Mouse (Mus musculus) hindbrain, embryonic 14.5 days (tissue): ENCODE measurements around the gene Gm10283. TPM values are rescaled to one million over a fixed set of nuclear protein-coding genes. Genes with fewer than 3 reads are reported as not detected.
A peak's percentile ranks its signal among the peaks of the same experiment; 100 is the strongest.
"Not testable (repeated sequence)": the region's sequence is repeated elsewhere in the genome, so short reads cannot be mapped to it uniquely, and the experiment has no call there.

Experiments
- ATAC-seq: fragments of 200-750 bp; cut with Nextera tagmentation; 2 replicates; pipeline ENCODE4 v1.8.0; 2017; ENCODE audit warnings: moderate number of reproducible peaks, mild to moderate bottlenecking, moderate TSS enrichment, moderate library complexity; ENCODE audit not compliant: low FRiP score
- DNase-seq: peaks from one replicate; pipeline ENCODE4 v3.0.0-alpha.2; 2015; ENCODE audit warnings: low spot score
- H3K27ac ChIP-seq: fragments of 300-500 bp; sonication (generic); 2 replicates; pipeline ENCODE4 v1.5.1; 2014; ENCODE audit warnings: mild to moderate bottlenecking, moderate library complexity
- H3K27me3 ChIP-seq: fragments of 300-500 bp; sonication (generic); 2 replicates; pipeline ENCODE4 v1.6.1; 2014; ENCODE audit warnings: mild to moderate bottlenecking, low read length, mixed read lengths; ENCODE audit not compliant: control insufficient read depth, insufficient read depth
- H3K36me3 ChIP-seq: fragments of 300-500 bp; sonication (generic); replicated peaks from 2 replicates; pipeline ENCODE4 v1.6.1; 2014; ENCODE audit not compliant: control insufficient read depth, insufficient read depth
- H3K4me1 ChIP-seq: fragments of 300-500 bp; sonication (generic); replicated peaks from 2 replicates; pipeline ENCODE4 v1.6.1; 2014; ENCODE audit warnings: antibody characterized with exemption, low read length, mixed read lengths; ENCODE audit not compliant: control insufficient read depth, insufficient read depth
- H3K4me2 ChIP-seq: fragments of 300-500 bp; sonication (generic); replicated peaks from 2 replicates; pipeline ENCODE4 v1.6.1; 2014; ENCODE audit warnings: mild to moderate bottlenecking, moderate library complexity
- H3K4me3 ChIP-seq: fragments of 300-500 bp; sonication (generic); replicated peaks from 2 replicates; pipeline ENCODE4 v1.5.1; 2014; ENCODE audit warnings: mild to moderate bottlenecking, low read length
- H3K9ac ChIP-seq: fragments of 300-500 bp; sonication (generic); 2 replicates; pipeline ENCODE4 v1.6.1; 2014
- H3K9me3 ChIP-seq: fragments of 300-500 bp; sonication (generic); 2 replicates; pipeline ENCODE4 v1.6.1; 2016; ENCODE audit warnings: low read length; ENCODE audit not compliant: control insufficient read depth
- WGBS: fragments of 180-500 bp; shearing (Covaris S2); extraction: QIAGEN DNeasy Blood & Tissue Kit; methylation state at CpG from one replicate; pipeline ENCODE4 v1.1.7; 2014; 5-methylcytosine and 5-hydroxymethylcytosine counted together
- polyA plus RNA-seq: library from polyadenylated mRNA; unstranded; fragments of >200 nt; fragmentation: Nextera tagmentation; extraction: Ambion mirVana; gene quantifications from 2 replicates; pipeline ENCODE4 v1.2.1, GENCODE M21; 2014

Gene Gm10283
- not detected in 2 replicates for polyA plus RNA-seq

- 0 out of 2 replicates have a peak, but pooled peaks cover 3% of the 10 kb centered on the region for H3K4me1 ChIP-seq
- ATAC-seq (no peak), DNase-seq (no peak)
- H3K9me3 ChIP-seq: no peaks in the 10 kb centered on the region
- WGBS: 46% methylated on average over 2 of the region's 2 CpGs
- no peak within 1 kb of the TSS for H3K4me2 ChIP-seq
- no peak within 1 kb of the TSS for H3K9ac ChIP-seq
- no peaks in the 10 kb centered on the region for H3K27me3 ChIP-seq
- H3K4me3 ChIP-seq: no peak within 1 kb of the TSS
- H3K36me3 ChIP-seq: no peaks in the 10 kb centered on the region
- H3K27ac ChIP-seq: no peak within 1 kb of the TSS
These were observed at the start of gene Gm10283 for GRCm38 (mm10) chr8:60503098-60503497. Gene Gm10283 (minus strand): TSS chr8:60503198.

DNA sequence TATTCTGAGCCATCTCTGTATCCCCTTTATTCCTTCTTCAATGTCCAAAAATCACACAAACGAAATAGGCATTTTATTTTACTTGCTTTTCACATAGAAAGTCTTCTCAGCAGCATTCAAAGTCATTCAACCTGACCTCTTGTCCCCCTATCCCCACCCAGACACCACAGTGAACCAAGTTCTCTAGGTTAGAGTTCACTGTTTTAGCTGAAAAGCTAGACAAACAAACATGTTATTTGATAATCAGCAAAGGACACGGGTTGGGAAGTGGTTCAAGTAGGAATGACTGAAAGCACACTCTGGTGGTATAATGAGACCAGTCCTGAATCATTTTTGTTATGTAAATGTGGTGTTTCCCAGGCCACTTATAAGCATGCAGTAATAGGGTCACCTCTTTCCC, 31.9 kb upstream of the Gm10283 start:
- no peaks in the 10 kb centered on the region for H3K27me3 ChIP-seq
- no peak overlapping the region for H3K27ac ChIP-seq
- no peaks in the 10 kb centered on the region for H3K36me3 ChIP-seq
- no peak overlapping the region for H3K9ac ChIP-seq
- WGBS: 25% methylated on average over 2 of the region's 2 CpGs
- ATAC-seq: no peak
- H3K4me1 ChIP-seq: no peaks in the 10 kb centered on the region
- no peaks in the 10 kb centered on the region for H3K9me3 ChIP-seq
- H3K4me3 ChIP-seq: no peak overlapping the region
- no peak for DNase-seq
- H3K4me2 ChIP-seq: no peak overlapping the region

- Histone ChIP-seq H3K4me3 (no peak overlapping the region), H3K4me2 (no peak overlapping the region), H3K36me3 (no peaks in the 10 kb centered on the region), H3K27ac (no peak overlapping the region), H3K9me3 (no peaks in the 10 kb centered on the region), H3K9ac (no peak overlapping the region), H3K27me3 (no peaks in the 10 kb centered on the region), H3K4me1 (no peaks in the 10 kb centered on the region)
- no peak for ATAC-seq
- no peak for DNase-seq
These were observed 15.3 kb upstream of the Gm10283 start for GRCm38 (mm10) chr8:60518286-60518685.

DNA sequence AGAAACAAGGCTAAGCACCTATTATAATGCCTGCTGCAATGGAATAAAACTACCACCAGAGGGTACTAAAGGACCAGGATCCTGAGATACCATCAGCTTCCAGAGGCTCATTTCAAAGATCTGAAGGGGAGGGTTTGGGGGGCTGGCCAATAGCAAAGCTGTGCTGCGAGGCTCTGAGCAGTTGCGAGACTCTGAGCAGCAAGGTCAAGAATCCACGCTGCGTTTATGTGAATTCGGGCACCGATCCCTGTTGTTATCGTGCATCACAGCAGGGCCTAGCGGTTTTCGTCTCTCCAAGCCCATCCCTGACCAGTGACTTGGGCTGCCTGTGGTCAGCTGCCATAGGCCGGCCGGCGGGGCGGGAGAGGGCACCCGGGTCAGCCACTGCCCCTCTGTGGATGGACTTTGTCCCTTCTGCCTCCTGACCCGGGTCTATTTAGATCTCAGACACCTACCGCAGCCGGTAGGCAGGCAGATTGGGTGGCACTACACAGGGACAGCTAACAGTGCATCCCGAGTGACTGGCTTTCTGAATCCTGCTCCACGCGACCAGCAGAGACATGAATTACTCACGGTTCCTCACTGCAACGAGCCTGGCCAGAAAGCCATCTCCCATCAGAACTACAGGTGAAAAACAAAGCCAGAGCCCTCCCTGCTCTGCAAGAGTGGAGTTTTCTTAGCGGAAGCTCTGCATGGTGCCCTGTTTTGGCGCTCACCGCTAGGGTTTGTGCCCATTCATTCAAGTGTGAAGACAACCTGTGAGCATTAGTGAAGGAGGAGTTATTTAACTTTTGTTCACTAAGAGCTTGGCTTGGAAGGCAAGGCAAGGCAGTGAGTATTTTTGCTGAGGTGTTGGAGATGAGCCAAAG, 2.9 kb upstream of the Gm10283 start, which contains the start of gene Aadat:
Gene Aadat (plus strand): TSS at position 280 of the 869 bp plus-strand sequence.
- no peaks in the 10 kb centered on the region for H3K9me3 ChIP-seq
- H3K4me2 ChIP-seq: peak within 1 kb of the TSS; percentile 95
- peak; percentile 92 for DNase-seq
- H3K27ac ChIP-seq: peak within 1 kb of the TSS; percentile 64
- H3K4me3 ChIP-seq: peak within 1 kb of the TSS; percentile 61
- WGBS: 2% methylated on average over 25 of the region's 25 CpGs
- peak within 1 kb of the TSS; percentile 83 for H3K9ac ChIP-seq
- no peaks in the 10 kb centered on the region for H3K36me3 ChIP-seq
- ATAC-seq: peak; percentile 98
- H3K4me1 ChIP-seq: 0 out of 2 replicates have a peak, but pooled peaks cover 3% of the 10 kb centered on the region
- H3K27me3 ChIP-seq: no peaks in the 10 kb centered on the region

DNA sequence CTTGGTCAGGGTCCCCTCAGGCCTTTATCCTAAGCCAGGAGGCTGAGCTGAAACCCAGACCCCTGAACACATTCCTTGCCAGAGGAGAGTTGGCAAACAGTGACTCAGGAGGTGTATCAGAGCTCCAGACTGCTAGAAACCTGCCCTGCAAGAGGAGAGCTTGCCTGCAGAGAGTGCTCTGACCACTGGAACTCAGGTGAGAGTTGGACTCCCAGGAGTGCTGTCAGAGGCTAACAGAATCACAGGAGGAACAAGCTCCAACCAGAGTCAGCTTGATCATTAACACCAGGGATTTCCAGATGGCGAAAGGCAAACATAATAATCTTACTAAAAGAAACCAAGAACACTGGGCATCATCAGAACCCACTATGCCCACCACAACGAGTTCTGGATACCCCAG, 8.0 kb downstream of the Gm10283 start:
- not testable (repeated sequence) for H3K9ac ChIP-seq, H3K27me3 ChIP-seq, H3K9me3 ChIP-seq, H3K4me3 ChIP-seq, H3K4me1 ChIP-seq, DNase-seq, ATAC-seq, H3K36me3 ChIP-seq, H3K27ac ChIP-seq, H3K4me2 ChIP-seq
- 89% methylated on average over 2 of the region's 2 CpGs for WGBS

GRCm38 (mm10) chr8:60494606-60495005, 8.4 kb downstream of the Gm10283 start:
- Histone ChIP-seq H3K4me1 (no peaks in the 10 kb centered on the region), H3K27ac (no peak overlapping the region), H3K9ac (no peak overlapping the region), H3K36me3 (no peaks in the 10 kb centered on the region), H3K27me3 (no peaks in the 10 kb centered on the region), H3K4me2 (no peak overlapping the region), H3K4me3 (no peak overlapping the region), H3K9me3 (no peaks in the 10 kb centered on the region)
- ATAC-seq (no peak), DNase-seq (no peak)
- 91% methylated on average over 11 of the region's 11 CpGs for WGBS

DNA sequence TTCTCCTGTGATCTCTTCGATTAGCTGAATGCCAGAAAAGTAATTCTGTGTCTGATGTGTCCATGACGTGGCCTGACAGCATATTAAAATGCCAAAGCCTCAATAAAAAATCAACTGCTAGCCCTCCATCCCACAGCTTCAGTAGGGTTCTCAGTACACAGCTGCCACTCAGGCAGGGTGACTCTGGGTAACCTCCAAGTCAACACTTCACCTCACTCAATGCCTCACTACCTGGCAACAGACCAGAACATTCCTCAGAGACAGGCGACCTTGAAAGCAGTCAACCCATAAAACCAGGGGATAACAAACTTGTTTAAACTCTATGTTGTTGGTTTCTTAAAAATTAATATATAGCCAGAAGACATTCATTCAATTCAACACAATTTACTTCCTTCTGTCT, 10.5 kb downstream of the Gm10283 start:
- 78% methylated on average over 3 of the region's 3 CpGs for WGBS
- Histone ChIP-seq H3K4me3 (no peak overlapping the region), H3K36me3 (no peaks in the 10 kb centered on the region), H3K4me2 (no peak overlapping the region), H3K27me3 (no peaks in the 10 kb centered on the region), H3K4me1 (no peaks in the 10 kb centered on the region), H3K9me3 (no peaks in the 10 kb centered on the region), H3K27ac (no peak overlapping the region), H3K9ac (no peak overlapping the region)
- no peak for DNase-seq
- no peak for ATAC-seq

DNA sequence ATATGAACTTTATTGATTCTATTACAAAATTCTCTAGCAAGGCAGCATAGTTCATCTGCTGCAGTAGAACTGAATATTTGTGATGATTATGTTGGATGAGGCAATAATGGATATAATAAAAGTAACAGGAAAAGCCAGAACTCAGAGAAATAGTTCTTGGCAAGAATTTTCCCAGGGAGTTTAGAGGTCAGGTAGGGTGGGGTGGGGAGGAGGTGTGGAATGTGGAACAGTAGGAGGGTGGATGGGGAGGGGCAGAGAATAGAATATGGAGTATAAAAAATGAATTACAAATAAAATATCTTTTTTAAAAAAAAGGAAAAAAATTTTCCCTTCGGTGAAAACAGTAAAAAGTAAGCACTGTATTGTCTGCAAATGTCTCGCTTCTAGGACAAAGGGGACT, 11.1 kb downstream of the Gm10283 start:
- Histone ChIP-seq H3K27me3 (no peaks in the 10 kb centered on the region), H3K9ac (no peak overlapping the region), H3K4me2 (no peak overlapping the region), H3K4me3 (no peak overlapping the region), H3K36me3 (no peaks in the 10 kb centered on the region), H3K4me1 (no peaks in the 10 kb centered on the region), H3K9me3 (no peaks in the 10 kb centered on the region), H3K27ac (no peak overlapping the region)
- 89% methylated on average over 2 of the region's 2 CpGs for WGBS
- DNase-seq (no peak), ATAC-seq (no peak)

DNA sequence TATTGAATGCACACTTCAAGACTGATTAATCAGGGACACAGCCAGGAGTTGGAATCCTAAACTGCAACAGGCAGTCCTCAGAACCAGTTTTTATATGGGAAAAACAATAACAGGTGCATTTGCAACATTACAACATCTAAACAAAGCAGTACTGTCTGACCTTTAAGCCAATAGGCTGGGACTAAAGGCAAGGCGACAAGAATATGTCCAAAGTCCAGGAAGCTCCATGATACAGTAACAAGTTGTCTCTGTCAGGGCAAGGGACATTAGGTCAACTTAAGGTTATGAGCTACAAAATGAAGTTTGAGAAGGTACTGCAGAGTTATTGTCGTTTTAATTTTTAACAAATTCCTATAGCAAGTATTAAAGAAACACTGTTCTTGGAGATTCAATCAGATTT, 12.9 kb downstream of the Gm10283 start:
- H3K27me3 ChIP-seq: no peaks in the 10 kb centered on the region
- WGBS: 84% methylated on average over 2 of the region's 2 CpGs
- H3K9ac ChIP-seq: no peak overlapping the region
- no peaks in the 10 kb centered on the region for H3K9me3 ChIP-seq
- no peak overlapping the region for H3K27ac ChIP-seq
- ATAC-seq (no peak), DNase-seq (no peak)
- no peak overlapping the region for H3K4me2 ChIP-seq
- no peak overlapping the region for H3K4me3 ChIP-seq
- no peaks in the 10 kb centered on the region for H3K36me3 ChIP-seq
- no peaks in the 10 kb centered on the region for H3K4me1 ChIP-seq
